Mouse (Mus musculus) heart, adult 2 months (tissue): Measurements from ENCODE around the gene Anapc1. TPM values are rescaled to one million over a fixed set of nuclear protein-coding genes. Genes with fewer than 3 reads are reported as not detected.
"Not testable (repeated sequence)": the region's sequence is repeated elsewhere in the genome, so short reads cannot be mapped to it uniquely, and the experiment has no call there.

Experiments
- DNase-seq, 2 experiments: peaks; one replicate each; pipeline ENCODE4 v3.0.0; 2021
- H3K27ac ChIP-seq: fragments of 200-600 bp; 2 replicates; pipeline ENCODE4 v1.8.1; 2022
- H3K27me3 ChIP-seq: fragments of 200-500 bp; 2 replicates; pipeline ENCODE4 v1.6.1; 2012; ENCODE audit warnings: mild to moderate bottlenecking, low read length, inconsistent platforms, mixed read lengths; ENCODE audit not compliant: control insufficient read depth, insufficient read depth
- H3K36me3 ChIP-seq: fragments of 200-500 bp; 2 replicates; pipeline ENCODE4 v1.6.1; 2012; ENCODE audit warnings: low read length, inconsistent platforms; ENCODE audit not compliant: control insufficient read depth, insufficient read depth
- H3K4me1 ChIP-seq: fragments of 200-500 bp; 2 replicates; pipeline ENCODE4 v1.6.1; 2011; ENCODE audit warnings: low read length; ENCODE audit not compliant: control insufficient read depth, insufficient read depth
- H3K4me3 ChIP-seq: fragments of 200-600 bp; 2 replicates; pipeline ENCODE4 v1.8.1; 2022
- H3K79me2 ChIP-seq: fragments of 200-500 bp; replicated peaks from 2 replicates; pipeline ENCODE4 v1.6.1; 2012; ENCODE audit warnings: mild to moderate bottlenecking, inconsistent platforms, low read length, moderate library complexity, mixed read lengths; ENCODE audit not compliant: control insufficient read depth, insufficient read depth
- H3K9ac ChIP-seq: fragments of 200-500 bp; 2 replicates; pipeline ENCODE4 v1.6.1; 2012; ENCODE audit warnings: low read depth, mild to moderate bottlenecking, control low read depth, inconsistent platforms, low read length, mixed read lengths
- CTCF ChIP-seq: fragments of 200-600 bp; IDR thresholded peaks from 2 replicates; pipeline ENCODE4 v1.8.1; 2022; ENCODE audit warnings: antibody characterized with exemption, mild to moderate bottlenecking, moderate library complexity
- EP300 ChIP-seq: fragments of 200-500 bp; IDR thresholded peaks from 2 replicates; pipeline ENCODE4 v1.6.1; 2011; ENCODE audit warnings: low read depth, low read length, control low read depth; ENCODE audit not compliant: insufficient read depth
- POLR2A ChIP-seq: fragments of 200-500 bp; IDR thresholded peaks from 2 replicates; pipeline ENCODE4 v1.6.1; 2011; ENCODE audit warnings: mild to moderate bottlenecking, low read depth, low read length, control low read depth; ENCODE audit not compliant: insufficient read depth
- WGBS: fragments of 180-500 bp; shearing (Covaris S2); methylation state at CpG from one replicate; pipeline ENCODE4 v1.1.7; 2018; 5-methylcytosine and 5-hydroxymethylcytosine counted together
- intact Hi-C: fragments of 180-260 bp; cut with DNase I; formaldehyde crosslinking; loops from one replicate; pipeline ENCODE4 v1.15.1; 2025
- polyA plus RNA-seq: library from polyadenylated mRNA; depleted of rRNA; stranded (reverse); fragments of >200 nt; gene quantifications from 2 replicates; pipeline ENCODE4 v1.2.3, GENCODE M21; 2012
- total RNA-seq, 2 experiments: library from RNA; stranded (reverse); gene quantifications; 2 replicates each; pipeline ENCODE4 v1.2.3; 2021

The Anapc1 gene
- total and polyA plus RNA-seq, 3 experiments = 31.0 to 45.5 (median 39.4) TPM

DNA sequence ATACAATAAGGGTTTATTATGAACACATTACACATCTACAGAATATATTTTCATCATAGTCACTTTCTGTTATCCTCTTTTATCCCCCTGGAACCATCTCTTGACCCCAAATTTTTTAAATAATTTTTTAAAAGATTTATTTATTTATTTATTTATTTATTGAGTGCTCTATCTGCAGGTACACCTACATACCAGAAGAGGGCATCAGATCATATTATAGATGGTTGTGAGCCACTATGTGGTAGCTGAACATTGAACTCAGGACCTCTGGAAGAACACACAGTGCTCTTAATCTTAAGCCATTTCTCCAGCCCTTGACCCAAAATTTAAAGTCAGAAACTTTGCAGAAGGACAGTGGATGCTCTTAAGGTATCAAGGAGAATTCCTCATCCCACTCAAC is 7.4 kb upstream of the Anapc1 start:
- Histone ChIP-seq H3K4me1 (no peaks in the 10 kb centered on the region), H3K27ac (no peak overlapping the region), H3K79me2 (no peaks in the 10 kb centered on the region), H3K27me3 (no peaks in the 10 kb centered on the region), H3K4me3 (no peak overlapping the region), H3K9ac (no peak overlapping the region), H3K36me3 (no peaks in the 10 kb centered on the region)
- intact Hi-C loops = no loop called here
- no peak for DNase-seq
- TF ChIP-seq EP300 = no peak
- peak; percentile 58 for TF ChIP-seq CTCF
- no peak for TF ChIP-seq POLR2A

DNA sequence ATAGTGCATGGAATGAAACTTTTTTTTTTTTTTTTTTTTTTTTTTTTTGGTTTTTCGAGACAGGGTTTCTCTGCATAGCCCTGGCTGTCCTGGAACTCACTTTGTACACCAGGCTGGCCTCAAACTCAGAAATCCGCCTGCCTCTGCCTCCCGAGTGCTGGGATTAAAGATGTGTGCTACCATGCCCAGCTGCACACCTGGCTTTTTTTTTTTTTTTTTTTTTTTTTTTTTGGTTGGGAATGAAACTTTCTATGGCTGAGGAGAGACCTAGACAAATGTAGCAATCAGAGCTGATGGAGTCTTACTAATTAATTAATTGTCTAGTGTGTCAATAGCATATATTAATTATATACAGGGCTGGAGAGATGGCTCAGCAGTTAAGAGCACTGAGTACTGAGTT is 6.6 kb upstream of the Anapc1 start:
- DNase-seq, H3K27ac ChIP-seq, H3K4me1 ChIP-seq, H3K9ac ChIP-seq, H3K27me3 ChIP-seq, intact Hi-C loops, H3K4me3 ChIP-seq, H3K79me2 ChIP-seq, H3K36me3 ChIP-seq: not testable (repeated sequence)
- 89% methylated on average over 3 of the region's 3 CpGs for WGBS

DNA sequence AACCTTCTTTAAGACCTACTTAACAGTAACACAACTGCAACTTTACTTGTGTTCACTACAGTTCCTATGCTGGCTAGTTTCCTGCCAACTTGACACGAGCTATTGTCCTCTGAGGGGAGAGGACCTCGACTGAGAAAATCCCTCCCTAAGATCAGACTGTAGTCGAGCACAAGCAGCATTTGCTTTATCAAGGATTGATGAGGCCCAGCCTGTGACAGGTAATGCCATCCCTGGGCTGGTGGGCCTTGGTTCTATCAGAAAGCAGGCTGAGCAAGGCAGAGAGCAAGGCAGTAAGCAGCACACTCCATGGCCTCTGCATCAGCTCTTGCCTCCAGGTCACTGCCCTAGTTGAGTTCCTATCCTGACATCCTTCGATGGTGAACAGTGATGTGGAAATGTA is 6.0 kb upstream of the Anapc1 start:
- H3K79me2 ChIP-seq = no peaks in the 10 kb centered on the region
- H3K27me3 ChIP-seq = no peaks in the 10 kb centered on the region
- no peak overlapping the region for H3K9ac ChIP-seq
- intact Hi-C loops = no loop called here
- DNase-seq = no peak
- 51% methylated on average over 4 of the region's 4 CpGs for WGBS
- H3K4me1 ChIP-seq = no peaks in the 10 kb centered on the region
- no peaks in the 10 kb centered on the region for H3K36me3 ChIP-seq
- H3K4me3 ChIP-seq = no peak overlapping the region
- TF ChIP-seq EP300 = no peak
- TF ChIP-seq POLR2A = no peak
- TF ChIP-seq CTCF = no peak
- H3K27ac ChIP-seq = no peak overlapping the region

DNA sequence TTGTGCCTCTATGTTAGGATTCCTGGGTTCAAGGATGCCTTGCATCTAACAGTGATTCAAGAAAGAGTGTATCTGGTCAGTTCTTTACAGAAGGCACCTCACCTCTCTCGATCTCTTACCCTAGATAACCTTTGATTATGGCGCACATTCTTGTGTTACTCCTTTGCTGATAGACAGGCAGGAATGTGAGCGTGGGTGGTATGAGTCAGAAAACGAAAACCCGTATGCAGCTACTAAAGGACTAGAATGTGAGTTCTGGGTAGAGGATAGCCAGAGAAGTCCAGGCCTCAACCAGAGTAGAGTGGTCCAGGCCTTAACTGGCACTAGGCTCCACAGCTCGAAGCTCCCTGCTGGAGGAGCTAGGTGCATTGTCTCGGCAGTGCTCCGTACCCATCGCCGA is 5.6 kb upstream of the Anapc1 start:
- Histone ChIP-seq H3K36me3 (no peaks in the 10 kb centered on the region), H3K9ac (no peak overlapping the region), H3K4me3 (no peak overlapping the region), H3K79me2 (no peaks in the 10 kb centered on the region), H3K4me1 (peaks cover under 1% of the 10 kb centered on the region), H3K27me3 (no peaks in the 10 kb centered on the region), H3K27ac (no peak overlapping the region)
- intact Hi-C loops = no loop called here
- no peak for DNase-seq
- TF ChIP-seq CTCF (no peak), EP300 (no peak), POLR2A (no peak)
- WGBS = 80% methylated on average over 10 of the region's 10 CpGs

DNA sequence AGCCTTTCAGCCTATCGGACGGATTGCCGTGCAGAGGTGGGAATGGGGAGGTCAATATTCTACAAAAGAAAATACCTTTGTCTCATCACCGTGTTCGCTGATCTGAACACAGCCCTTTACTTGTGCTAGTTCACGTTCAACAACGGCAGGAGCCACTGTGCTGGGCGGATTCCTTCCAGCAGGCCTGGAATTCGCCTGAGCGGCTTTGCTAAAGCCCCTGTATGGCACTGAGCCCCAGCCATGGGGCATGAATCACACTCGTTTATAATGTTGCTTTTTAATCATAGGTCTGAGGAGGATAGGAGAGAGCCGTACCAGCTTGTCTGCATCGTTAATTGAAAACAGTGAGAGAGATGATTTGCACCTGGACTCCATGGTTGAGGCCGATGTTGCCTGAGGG is 5.1 kb upstream of the Anapc1 start:
- H3K4me1 ChIP-seq = peaks cover 2% of the 10 kb centered on the region
- intact Hi-C loops = no loop called here
- no peaks in the 10 kb centered on the region for H3K36me3 ChIP-seq
- H3K4me3 ChIP-seq = no peak overlapping the region
- no peaks in the 10 kb centered on the region for H3K27me3 ChIP-seq
- DNase-seq = no peak
- no peak overlapping the region for H3K9ac ChIP-seq
- WGBS = 72% methylated on average over 14 of the region's 14 CpGs
- TF ChIP-seq POLR2A (no peak), EP300 (no peak), CTCF (no peak)
- H3K27ac ChIP-seq = no peak overlapping the region
- no peaks in the 10 kb centered on the region for H3K79me2 ChIP-seq

DNA sequence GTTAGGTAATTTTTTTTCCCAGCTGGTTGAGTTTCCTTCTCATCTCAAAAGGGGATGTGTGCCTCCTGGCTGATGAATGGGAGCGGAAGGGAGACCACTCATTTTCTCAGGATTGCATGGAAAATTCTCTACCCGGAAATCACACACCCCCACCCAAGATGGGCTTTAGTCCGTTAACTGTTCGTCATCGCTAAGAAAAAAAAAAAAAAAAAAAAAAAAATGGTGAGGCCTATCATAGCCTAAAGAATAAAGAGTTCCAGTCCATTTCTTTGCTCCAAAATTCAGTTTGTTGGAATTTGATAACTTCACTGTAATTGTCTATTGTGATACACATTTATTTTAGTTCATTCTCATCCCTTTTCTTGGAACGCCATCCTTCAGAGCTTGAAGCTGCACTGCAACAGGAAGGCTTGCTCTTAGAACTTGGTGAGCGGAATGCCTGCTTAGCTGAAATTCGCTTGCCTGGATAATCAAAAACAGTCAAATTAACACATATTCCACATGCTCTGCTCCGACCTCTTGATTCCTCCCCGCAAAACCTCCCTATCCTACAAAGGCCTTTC is 448 bp upstream of the Anapc1 start:
- H3K4me1 ChIP-seq = peaks cover 4% of the 10 kb centered on the region
- peak overlapping the region; percentile 81 for H3K27ac ChIP-seq
- TF ChIP-seq EP300 (no peak), CTCF (no peak), POLR2A (no peak)
- WGBS = 46% methylated on average over 10 of the region's 10 CpGs
- intact Hi-C loops = loop anchor here (5.0 kb wide), 2 partner anchors 255 to 1100 kb away; partner anchors contain the start of genes Mrps5, Zc3h8 and Zfp661
- H3K4me3 ChIP-seq = peak overlapping the region; percentile 75
- no peaks in the 10 kb centered on the region for H3K27me3 ChIP-seq
- H3K79me2 ChIP-seq = no peaks in the 10 kb centered on the region
- peak overlapping the region; percentile 56 for H3K9ac ChIP-seq
- DNase-seq = no peak
- H3K36me3 ChIP-seq = peaks cover 13% of the 10 kb centered on the region
